Mouse (Mus musculus) embryonic facial prominence, embryonic 11.5 days (tissue): ENCODE data around the gene Capg. TPM values are rescaled to one million over a fixed set of nuclear protein-coding genes. Genes with fewer than 3 reads are reported as not detected.
A peak's percentile ranks its signal among the peaks of the same experiment; 100 is the strongest.

ENCODE experiments used
- ATAC-seq: fragments of 200-750 bp; cut with Nextera tagmentation; replicated peaks from 2 replicates; pipeline ENCODE4 v1.8.0; 2017; ENCODE audit warnings: low read depth; ENCODE audit not compliant: insufficient number of reproducible peaks, low FRiP score, low TSS enrichment
- DNase-seq: peaks from one replicate; pipeline ENCODE4 v3.0.0-alpha.2; 2015; ENCODE audit warnings: low spot score
- H3K27ac ChIP-seq: fragments of 300-500 bp; sonication (generic); replicated peaks from 2 replicates; pipeline ENCODE4 v1.5.1; 2014; ENCODE audit warnings: mild to moderate bottlenecking, low read depth, low read length, control low read depth
- H3K27me3 ChIP-seq: fragments of 300-500 bp; sonication (generic); 2 replicates; pipeline ENCODE4 v1.6.1; 2014; ENCODE audit warnings: mild to moderate bottlenecking, low read length, moderate library complexity, mixed read lengths; ENCODE audit not compliant: control insufficient read depth, insufficient read depth
- H3K36me3 ChIP-seq: fragments of 300-500 bp; sonication (generic); replicated peaks from 2 replicates; pipeline ENCODE4 v1.6.1; 2014; ENCODE audit warnings: low read depth, mild to moderate bottlenecking, low read length, moderate library complexity, mixed read lengths; ENCODE audit not compliant: control insufficient read depth, insufficient read depth
- H3K4me1 ChIP-seq: fragments of 300-500 bp; sonication (generic); 2 replicates; pipeline ENCODE4 v1.6.1; 2014; ENCODE audit warnings: low read length, mixed read lengths; ENCODE audit not compliant: control insufficient read depth, insufficient read depth
- H3K4me2 ChIP-seq: fragments of 300-500 bp; sonication (generic); 2 replicates; pipeline ENCODE4 v1.6.1; 2014; ENCODE audit warnings: low read depth, mild to moderate bottlenecking, control low read depth, low read length, moderate library complexity
- H3K4me3 ChIP-seq: fragments of 300-500 bp; sonication (generic); 2 replicates; pipeline ENCODE4 v1.5.1; 2014; ENCODE audit warnings: low read depth, low read length, control low read depth
- H3K9ac ChIP-seq: fragments of 300-500 bp; sonication (generic); replicated peaks from 2 replicates; pipeline ENCODE4 v1.6.1; 2014; ENCODE audit warnings: mild to moderate bottlenecking, control low read depth, low read length
- H3K9me3 ChIP-seq: fragments of 300-500 bp; sonication (generic); replicated peaks from 2 replicates; pipeline ENCODE4 v1.6.1; 2016; ENCODE audit warnings: mild to moderate bottlenecking, low read length, inconsistent platforms, mixed read lengths; ENCODE audit not compliant: control insufficient read depth
- WGBS: fragments of 180-500 bp; shearing (Covaris S2); extraction: QIAGEN DNeasy Blood & Tissue Kit; methylation state at CpG from one replicate; pipeline ENCODE4 v1.1.7; 2014; 5-methylcytosine and 5-hydroxymethylcytosine counted together
- polyA plus RNA-seq: library from polyadenylated mRNA; unstranded; fragments of >200 nt; fragmentation: Nextera tagmentation; extraction: Ambion mirVana; gene quantifications from 2 replicates; pipeline ENCODE4 v1.2.1, GENCODE M21; 2014

Gene Capg
- polyA plus RNA-seq, 1 experiment from 2014 or later = 17.5 TPM

- Histone ChIP-seq H3K4me2 (no peak overlapping the region), H3K27me3 (no peaks in the 10 kb centered on the region), H3K4me3 (no peak overlapping the region), H3K36me3 (no peaks in the 10 kb centered on the region), H3K9me3 (no peaks in the 10 kb centered on the region), H3K27ac (no peak overlapping the region), H3K4me1 (no peaks in the 10 kb centered on the region), H3K9ac (no peak overlapping the region)
- 75% methylated on average over 11 of the region's 11 CpGs for WGBS
- no peak for DNase-seq
- ATAC-seq = no peak
These were observed 40.0 kb downstream of the Capg start for GRCm38 (mm10) chr6:72584154-72584553.

- no peak for DNase-seq
- Histone ChIP-seq H3K27me3 (no peaks in the 10 kb centered on the region), H3K27ac (no peak overlapping the region), H3K36me3 (no peaks in the 10 kb centered on the region), H3K9ac (no peak overlapping the region), H3K9me3 (no peaks in the 10 kb centered on the region), H3K4me1 (no peaks in the 10 kb centered on the region), H3K4me3 (no peak overlapping the region), H3K4me2 (no peak overlapping the region)
- WGBS = 73% methylated on average over 3 of the region's 3 CpGs
- ATAC-seq = no peak
These were observed 42.5 kb downstream of the Capg start for GRCm38 (mm10) chr6:72586701-72587100.

- H3K27me3 ChIP-seq = no peaks in the 10 kb centered on the region
- no peak for DNase-seq
- H3K9me3 ChIP-seq = no peaks in the 10 kb centered on the region
- no peak overlapping the region for H3K27ac ChIP-seq
- H3K4me1 ChIP-seq = no peaks in the 10 kb centered on the region
- no peaks in the 10 kb centered on the region for H3K36me3 ChIP-seq
- no peak overlapping the region for H3K4me3 ChIP-seq
- H3K4me2 ChIP-seq = no peak overlapping the region
- no peak for ATAC-seq
- no peak overlapping the region for H3K9ac ChIP-seq
These were observed 44.1 kb downstream of the Capg start for GRCm38 (mm10) chr6:72588307-72588706.

- Histone ChIP-seq H3K27me3 (no peaks in the 10 kb centered on the region), H3K4me3 (no peak overlapping the region), H3K9ac (no peak overlapping the region), H3K4me2 (no peak overlapping the region), H3K4me1 (no peaks in the 10 kb centered on the region), H3K27ac (no peak overlapping the region), H3K36me3 (no peaks in the 10 kb centered on the region), H3K9me3 (no peaks in the 10 kb centered on the region)
- DNase-seq (no peak), ATAC-seq (no peak)
These were observed 45.9 kb downstream of the Capg start for GRCm38 (mm10) chr6:72590111-72590510.

GRCm38 (mm10) chr6:72593011-72593803 is 49.0 kb downstream of the Capg start:
- 77% methylated on average over 6 of the region's 6 CpGs for WGBS
- no peak for DNase-seq
- no peak overlapping the region for H3K4me2 ChIP-seq
- no peak overlapping the region for H3K4me3 ChIP-seq
- H3K27ac ChIP-seq = no peak overlapping the region
- H3K9me3 ChIP-seq = no peaks in the 10 kb centered on the region
- ATAC-seq = no peak
- H3K9ac ChIP-seq = no peak overlapping the region
- H3K4me1 ChIP-seq = no peaks in the 10 kb centered on the region
- H3K36me3 ChIP-seq = no peaks in the 10 kb centered on the region
- H3K27me3 ChIP-seq = no peaks in the 10 kb centered on the region

GRCm38 (mm10) chr6:72593914-72594313 is 49.7 kb downstream of the Capg start:
- H3K27ac ChIP-seq = no peak overlapping the region
- no peak overlapping the region for H3K4me3 ChIP-seq
- no peak overlapping the region for H3K9ac ChIP-seq
- H3K36me3 ChIP-seq = no peaks in the 10 kb centered on the region
- ATAC-seq (no peak), DNase-seq (no peak)
- no peaks in the 10 kb centered on the region for H3K9me3 ChIP-seq
- no peaks in the 10 kb centered on the region for H3K4me1 ChIP-seq
- 67% methylated on average over 5 of the region's 5 CpGs for WGBS
- no peaks in the 10 kb centered on the region for H3K27me3 ChIP-seq
- H3K4me2 ChIP-seq = no peak overlapping the region

GRCm38 (mm10) chr6:72597083-72597874 is 53.1 kb downstream of the Capg start:
- no peak overlapping the region for H3K27ac ChIP-seq
- peak overlapping the region; percentile 60 for H3K4me3 ChIP-seq
- peak overlapping the region; percentile 75 for H3K4me2 ChIP-seq
- peak overlapping the region; percentile 70 for H3K9ac ChIP-seq
- H3K9me3 ChIP-seq = no peaks in the 10 kb centered on the region
- DNase-seq = no peak
- H3K27me3 ChIP-seq = no peaks in the 10 kb centered on the region
- no peaks in the 10 kb centered on the region for H3K36me3 ChIP-seq
- ATAC-seq = no peak
- no peaks in the 10 kb centered on the region for H3K4me1 ChIP-seq
- 50% methylated on average over 13 of the region's 13 CpGs for WGBS
